Mouse (Mus musculus) CD4-positive helper T cell, adult 2 months (primary cell): ENCODE measurements around the gene Mrpl58.
"Not testable (repeated sequence)": the region's sequence is repeated elsewhere in the genome, so short reads cannot be mapped to it uniquely, and the experiment has no call there.

ENCODE experiments used
- DNase-seq: peaks from one replicate; pipeline ENCODE4 v3.0.0-alpha.2; 2012; ENCODE audit warnings: low read depth, missing footprints, low spot score

The Mrpl58 gene

DNA sequence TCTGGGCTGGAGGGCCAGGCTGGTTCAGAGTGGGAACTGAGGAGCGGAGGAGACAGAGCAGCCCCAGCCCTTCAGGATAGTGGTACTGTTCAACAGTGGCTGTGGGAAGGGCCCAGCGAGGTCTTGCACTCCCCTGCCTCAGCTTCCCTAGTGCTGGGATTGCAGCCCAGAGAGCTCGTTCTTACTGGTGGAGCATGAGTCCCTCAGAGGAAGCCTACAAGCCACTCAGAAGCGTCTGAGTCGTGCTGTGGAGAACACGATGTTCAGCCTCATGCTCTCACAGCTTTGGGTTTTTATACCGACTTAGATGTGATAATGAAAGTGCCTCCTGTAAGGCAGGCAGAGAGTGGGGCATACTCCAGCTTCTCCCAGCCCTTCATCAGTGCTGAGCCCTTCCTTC is 21.1 kb downstream of the Mrpl58 start:
- DNase-seq = no peak

DNA sequence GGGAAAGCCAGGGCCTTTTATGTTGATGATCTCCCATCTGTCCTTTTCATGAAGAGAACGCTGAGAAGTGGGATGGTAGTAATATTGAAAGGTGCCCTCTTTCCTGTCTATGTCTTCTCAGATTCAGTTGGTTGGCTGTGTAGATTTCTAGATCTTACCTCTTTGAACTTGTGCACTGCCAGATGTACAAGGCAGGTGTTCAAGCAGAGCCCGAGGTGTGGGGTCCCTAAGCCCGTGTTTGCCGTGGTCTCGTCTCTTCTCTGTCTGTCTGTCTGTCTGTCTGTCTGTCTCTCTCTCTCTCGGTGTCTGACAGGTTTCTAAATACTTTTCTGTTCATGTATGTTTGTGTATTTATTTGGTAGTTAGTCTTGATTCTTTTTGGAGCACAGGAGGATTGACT is 22.1 kb downstream of the Mrpl58 start:
- no peak for DNase-seq

DNA sequence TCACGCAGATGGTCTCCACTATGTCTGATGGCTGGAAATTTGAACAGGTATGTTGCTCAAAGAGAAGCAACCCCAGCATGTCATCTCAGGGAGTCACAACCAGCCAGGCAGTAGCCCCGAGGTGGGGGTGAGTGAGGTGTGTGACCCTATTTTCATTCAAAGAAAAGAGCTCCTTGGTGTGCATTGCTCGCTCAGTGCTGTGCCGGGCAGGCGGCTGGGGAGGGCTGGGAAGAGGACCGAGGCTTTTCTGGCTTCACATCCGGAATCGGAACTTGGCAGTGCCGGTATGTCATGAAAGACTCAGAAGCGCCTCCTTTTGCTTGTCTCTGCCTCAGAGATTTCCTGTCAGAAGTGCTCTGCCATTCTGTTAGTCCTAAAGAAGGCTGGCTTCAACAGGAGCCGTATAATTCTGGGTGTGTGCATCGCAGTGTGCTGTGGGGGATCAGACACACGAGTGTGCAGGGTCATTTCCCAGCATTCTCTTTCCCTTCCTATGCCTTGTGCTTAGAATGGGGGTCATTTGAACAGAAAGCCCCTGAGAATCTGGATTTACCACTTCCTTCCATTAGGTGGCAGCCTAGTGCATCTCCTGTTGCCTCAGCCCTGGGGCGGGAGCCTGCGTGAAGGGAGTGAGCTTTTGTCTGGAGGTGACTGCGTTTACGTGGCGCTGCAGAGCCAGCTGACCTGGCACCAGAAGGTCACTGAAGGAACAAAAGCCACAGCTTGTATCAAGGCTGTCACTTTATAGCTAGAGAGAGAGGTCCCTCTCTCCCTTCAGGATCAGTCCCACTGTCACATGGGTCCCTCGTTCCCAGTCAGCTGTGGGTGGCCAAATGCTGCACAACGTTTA is 24.2 kb downstream of the Mrpl58 start:
- DNase-seq = peak; percentile 81

DNA sequence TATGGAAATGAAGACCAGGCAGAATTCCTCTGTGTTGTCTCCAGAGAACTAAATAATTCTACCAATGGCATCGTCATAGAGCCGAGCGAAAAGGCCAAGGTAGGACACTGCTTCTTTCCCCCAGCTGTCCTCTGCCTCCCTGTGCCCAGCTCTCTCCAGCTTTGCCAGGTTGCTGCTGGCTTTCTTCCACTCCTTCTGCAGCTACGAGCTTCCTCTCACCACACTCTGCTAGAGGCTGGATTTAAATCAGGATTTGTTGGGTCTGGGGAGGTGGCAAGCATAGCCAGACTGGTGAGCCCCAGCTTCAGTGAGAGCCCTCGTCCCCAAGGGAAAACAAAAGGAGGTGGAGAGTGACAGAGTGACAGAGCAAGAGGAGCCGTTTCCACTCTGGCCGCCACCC is 25.8 kb downstream of the Mrpl58 start:
- no peak for DNase-seq

DNA sequence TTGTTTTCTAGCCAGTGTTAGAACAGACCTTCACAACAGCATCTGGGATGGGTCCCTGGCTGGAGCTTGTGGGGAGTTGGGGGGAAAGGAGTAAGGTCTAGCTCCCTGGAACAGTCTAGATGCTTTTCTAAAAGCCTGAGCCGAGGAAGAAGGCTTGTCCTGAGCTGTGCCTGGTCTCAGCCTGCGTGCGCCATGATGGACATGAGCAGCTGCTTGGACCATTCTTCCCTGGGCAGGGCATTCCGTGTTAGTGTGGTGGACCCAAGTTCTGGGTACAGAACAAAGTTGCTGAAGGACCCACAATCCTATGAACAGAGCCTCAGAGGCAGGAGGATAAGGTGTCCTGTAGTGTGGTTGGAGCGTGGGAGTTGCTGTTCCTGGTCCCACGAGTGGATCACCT is 27.0 kb downstream of the Mrpl58 start:
- no peak for DNase-seq

DNA sequence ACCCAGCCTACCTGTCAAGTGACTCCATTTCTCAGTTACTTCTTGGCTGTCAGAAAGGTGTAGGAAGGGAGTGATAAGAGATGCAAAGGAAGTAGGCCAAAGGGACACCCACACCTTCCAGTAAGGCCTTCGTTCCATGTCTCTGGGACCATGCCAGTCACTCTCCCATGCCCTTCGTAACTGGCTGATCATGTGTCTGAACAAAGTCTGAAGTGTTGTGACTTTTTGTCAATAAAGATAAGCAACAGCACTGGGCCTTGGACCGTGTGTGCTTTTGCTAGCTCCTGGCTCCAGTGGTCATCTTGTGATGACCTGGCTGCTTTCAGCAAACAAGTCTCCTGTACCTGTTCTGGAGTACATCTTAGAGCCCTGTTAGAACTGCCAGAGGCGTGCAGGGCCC is 29.3 kb downstream of the Mrpl58 start:
- DNase-seq = no peak

DNA sequence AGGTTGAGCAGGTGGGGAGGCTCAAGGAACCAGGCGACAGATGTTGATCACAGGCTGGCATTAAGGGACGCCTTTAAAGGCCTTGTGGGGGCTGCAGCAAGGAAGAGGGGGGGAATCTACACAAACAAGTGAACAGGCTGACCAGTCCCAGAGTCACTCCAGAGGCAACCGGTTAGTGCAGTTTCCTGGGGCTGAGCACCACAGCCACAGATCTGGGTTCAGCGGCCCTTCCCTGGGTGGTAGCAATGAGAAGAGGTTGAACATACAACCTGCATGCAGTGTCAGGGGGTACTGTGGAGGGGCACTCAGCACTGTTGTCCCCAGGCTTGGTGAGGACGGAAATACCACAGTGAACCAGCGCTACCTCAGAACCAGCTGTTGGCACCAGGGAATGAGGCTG is 29.8 kb downstream of the Mrpl58 start:
- no peak for DNase-seq

DNA sequence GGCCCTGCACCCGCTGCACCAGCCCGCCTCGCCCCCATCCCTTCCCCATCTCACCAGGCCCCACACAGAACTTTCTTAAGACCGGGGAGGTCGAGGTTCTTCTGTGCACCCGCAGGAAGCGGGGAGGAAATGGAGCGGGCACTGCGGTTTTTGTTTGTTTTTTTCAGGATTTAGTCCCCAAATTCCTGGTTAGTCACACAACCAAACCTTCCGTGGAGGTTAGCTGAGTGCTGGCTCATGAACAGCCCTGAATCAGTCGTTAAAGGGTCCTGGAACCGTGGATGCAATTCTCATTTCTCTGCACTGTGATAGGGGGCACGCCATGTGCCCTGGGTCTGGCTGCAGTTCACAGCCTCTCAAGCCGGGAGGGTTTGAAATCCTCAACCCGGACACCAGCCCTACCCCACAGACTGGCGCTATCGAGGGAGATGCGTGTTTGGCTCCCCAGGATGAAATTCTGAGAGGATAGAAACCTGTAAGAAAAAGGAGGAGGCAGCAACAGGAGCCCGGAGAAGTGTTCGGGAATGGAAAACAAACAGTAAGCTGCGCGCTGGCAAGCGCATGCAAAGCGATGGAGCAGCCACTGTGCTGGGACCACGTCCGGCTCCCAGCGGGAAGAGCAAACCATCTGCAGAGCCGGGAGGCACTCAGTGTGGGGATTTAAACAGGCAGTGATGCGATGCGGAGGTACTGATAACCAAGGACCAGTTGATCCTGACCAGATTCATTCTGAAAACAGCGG is 32.2 kb downstream of the Mrpl58 start:
- no peak for DNase-seq

DNA sequence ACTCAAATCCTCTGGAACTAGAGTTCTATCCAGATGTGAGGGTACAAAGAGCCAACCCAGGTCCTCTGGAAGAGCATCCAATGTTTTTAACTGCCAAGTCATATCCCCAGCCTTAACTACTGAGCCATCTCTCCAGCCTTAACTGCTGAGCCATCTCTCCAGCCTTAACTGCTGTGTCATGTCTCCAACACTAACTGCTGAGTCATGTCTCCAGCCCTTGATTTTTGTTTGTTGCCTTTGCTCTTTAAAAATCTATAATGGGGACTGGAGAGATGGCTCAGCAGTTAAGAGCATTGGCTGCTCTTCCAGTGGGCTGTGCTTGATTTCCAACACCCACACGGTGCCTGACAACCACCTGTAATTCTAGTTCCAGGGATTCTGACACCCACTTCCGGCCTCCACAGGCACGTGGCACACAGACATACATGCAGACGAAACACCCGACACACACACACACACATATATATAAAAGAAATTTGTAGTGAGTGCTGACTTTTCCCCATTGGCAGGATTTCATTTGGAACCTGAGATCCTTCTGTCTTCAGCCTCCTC is 34.1 kb downstream of the Mrpl58 start:
- DNase-seq = no peak

DNA sequence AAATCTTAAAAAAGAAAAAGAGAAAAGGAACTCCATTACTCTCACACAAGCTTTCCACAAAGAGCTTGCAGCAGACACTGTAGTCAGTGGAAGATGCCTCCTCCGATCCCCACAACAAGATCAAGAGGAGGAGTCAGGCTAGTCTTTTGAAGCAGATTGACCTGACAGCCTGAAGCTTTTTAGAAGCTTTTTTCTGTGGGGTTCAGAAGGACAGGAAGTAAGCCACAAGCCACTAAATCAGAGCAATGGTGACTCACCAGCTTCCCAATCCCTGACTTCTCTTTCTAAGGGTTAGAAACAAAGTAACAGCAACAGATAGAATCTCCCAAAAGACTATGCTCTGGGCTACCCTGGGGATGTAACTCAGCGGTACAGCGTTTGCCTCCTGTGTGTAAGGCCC is 35.8 kb downstream of the Mrpl58 start:
- no peak for DNase-seq

DNA sequence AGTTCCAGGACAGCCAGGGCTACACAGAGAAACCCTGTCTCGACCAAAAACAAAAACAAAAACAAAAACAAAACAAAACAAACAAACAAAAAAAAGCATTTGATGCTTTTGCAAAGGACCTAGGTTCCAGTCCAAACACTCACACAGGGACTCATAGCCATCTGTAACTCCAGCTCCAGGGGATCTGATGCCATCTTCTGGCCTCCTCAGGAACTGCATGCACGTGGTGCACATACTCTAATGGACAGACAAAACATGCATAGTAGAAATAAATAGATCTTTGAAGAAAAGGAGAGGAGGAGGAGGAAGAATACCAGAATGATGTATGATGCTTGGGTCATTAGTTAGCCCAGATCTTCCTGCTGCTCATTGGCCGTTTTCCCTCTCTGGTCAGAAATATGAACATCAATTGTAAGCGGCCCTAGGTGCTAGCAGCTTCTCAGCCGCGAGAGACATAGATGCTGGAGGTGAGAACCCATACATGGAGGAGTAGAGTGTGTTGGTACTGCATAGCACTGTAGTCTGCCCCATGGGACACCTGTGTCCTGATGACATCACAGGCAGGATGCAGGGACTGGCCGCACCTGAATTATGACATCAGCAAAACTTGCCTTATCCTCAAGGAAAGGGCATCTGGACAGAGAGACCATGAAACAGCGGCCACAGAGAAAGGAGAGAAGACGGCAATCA is 36.5 kb downstream of the Mrpl58 start, which contains the start of gene Trim80:
Gene Trim80, plus strand, starts transcription at position 640 of the 690 bp plus-strand sequence.
- DNase-seq = no peak

DNA sequence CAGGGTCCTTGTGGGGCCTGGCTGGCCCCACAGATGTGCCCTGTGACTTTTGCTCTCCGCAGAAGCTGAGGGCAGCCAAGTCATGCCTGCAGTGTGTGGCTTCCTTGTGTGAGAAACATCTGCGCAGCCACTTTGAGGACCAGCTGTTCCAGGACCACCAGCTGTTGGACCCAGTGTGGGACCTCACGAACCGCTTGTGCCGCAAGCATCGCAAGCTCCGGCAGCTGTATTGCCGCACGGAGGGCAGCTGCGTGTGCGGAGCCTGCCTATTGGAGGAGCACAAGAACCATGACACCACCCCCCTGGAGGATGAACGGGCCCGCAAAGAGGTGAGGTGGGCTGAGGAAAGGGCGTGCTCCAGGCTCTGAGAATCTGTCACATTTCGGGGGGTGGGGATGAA is 37.9 kb downstream of the Mrpl58 start:
- DNase-seq = no peak

DNA sequence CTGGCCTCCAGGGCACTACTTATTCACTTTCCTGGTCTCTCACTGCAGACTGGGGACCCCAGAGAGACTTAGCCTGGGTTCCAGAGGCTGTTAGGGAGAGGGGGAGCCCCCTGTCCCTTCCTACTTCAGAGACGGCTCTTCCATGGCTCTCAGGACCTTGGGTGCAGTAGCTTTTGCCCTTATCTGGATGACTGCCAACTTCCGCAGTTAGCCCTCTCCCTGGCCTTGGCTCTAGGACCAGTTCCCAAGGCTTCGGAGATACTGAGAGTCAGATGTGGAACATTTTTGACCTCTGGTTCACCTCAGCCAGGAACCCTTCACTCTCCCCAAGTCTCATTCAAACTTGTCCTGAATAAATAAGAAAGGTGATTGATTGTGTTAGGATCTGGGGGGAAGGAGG is 43.4 kb downstream of the Mrpl58 start:
- DNase-seq = no peak

DNA sequence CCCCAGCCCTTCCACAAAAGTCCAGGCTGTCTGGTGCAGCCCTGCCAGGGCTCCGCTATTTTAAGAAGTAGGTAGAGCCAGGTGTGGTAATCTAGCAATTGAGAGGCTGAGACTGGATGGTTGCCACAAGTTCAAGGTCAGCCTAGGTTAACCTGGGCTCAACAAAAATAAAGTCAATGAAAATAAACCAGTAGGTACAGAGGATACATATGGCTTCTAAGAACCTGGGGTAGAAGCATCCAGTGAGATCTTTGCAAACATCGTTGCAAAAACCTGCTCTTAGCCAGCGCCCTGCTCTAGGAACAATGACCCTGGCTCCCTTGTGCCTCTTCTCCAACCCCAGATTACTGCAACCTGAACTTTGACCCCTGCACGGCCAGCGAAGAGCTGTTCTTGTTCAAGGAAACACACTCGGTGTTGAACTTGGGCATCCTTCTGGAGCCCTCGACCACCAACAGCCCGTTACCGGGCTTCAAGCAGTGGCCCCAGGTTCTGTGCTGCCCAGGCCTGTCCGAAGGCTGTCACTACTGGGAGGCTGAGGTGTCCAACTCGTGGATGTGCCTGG is 43.9 kb downstream of the Mrpl58 start:
- DNase-seq = no peak

DNA sequence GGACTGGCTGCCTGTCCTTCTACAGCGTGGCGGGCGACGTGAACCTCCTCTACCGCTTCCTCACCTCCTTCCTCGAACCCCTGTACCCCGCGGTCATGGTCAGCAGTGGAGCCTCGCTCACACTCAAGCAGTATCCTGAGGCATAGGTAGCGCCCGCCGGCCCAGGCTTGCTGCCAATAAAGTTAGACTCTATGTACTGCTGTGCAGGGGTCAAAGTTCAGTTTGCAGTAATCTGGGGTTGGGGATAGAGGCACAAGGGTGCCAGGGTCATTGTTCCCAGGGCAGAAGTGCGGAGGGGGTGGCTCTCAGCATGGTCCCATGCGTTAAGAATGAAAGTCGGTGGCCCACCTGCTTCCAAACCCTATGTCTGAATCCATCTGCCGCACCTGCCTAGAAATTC is 44.5 kb downstream of the Mrpl58 start:
- DNase-seq = no peak

DNA sequence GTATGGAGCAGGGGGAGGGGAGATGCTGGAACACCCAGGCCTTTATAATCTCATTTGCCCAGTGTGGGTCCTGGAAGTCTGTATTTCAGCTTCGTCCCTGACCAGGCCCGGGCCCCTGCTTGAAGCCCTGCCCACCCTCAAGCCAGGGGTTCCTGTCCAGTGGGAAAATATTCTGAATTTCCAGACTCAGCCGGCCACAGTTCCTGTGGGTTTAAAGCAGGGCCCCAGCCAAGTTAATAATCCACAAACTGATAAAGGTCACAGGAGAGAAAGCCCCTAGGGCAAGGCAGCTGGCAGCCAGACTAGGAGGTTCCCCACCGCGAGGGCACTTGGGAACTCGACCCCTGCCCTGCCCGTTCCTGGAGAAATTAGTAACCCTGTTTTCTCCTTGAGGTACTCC is 45.4 kb downstream of the Mrpl58 start:
- no peak for DNase-seq

DNA sequence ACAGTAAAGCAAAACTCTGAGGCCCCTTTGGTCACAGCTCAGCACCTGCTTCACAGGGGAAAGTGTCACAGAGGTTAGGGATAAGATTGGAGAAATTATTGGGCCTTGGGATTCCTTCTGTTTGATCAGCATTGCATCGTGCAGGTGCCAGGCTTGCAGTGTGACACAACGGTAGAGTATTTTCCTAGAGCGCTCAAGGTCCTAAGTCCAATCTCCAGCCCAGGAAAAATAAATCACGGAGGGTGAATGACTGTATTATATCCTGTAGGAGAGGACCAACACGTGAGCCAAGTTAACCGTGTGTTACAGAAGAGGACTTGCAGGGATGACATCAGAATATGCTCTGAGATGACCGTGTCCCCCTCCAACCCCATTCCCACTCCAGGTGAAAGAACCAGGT is 46.6 kb downstream of the Mrpl58 start:
- DNase-seq = no peak

DNA sequence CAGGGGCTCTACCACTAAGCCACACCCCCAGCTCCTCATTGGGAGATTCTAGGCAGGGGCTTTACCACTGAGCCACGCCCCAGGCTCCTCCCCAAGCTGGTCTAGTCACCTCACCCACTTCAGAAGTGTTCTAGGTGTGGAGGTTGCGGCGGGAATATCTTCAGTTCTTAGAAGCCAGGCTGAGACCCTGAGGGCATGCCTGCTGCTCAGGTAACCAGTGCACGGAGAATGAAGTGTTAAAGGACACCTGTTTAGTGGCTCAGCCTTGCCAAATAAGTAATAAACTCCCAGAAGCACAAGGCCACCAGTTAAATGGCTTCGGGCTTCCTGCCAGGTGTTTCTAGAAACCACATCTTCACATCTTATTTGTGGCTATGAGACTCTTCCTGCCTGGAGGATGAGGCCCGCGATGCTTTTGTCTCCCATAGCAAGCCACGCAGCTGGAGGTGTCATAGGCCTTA is 48.3 kb downstream of the Mrpl58 start:
- DNase-seq = peak; percentile 91

DNA sequence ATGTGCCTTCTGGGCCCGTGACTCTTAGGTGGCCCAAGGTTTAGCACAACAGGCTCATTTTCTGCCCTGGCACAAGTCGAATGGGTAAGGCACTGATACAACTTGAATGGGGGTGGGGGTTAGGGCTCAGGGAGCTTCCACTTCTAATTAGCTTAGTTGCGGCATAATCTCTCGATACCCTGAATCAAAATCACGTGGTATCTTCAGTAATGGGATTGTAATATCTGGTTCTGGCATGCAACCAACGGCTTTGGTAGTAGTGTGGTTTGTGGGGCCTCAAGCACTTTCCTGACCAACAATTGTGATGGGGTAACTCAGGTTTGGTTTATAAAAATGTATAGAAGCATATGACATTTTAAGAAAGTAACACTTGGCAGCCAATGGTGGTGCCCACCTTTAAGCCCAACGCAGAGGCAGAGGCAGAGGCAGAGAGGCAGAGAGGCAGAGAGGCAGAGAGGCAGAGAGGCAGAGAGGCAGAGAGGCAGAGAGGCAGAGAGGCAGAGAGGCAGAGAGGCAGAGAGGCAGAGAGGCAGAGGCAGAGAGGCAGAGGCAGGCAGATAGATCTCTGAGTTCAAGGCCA is 48.8 kb downstream of the Mrpl58 start:
- no peak for DNase-seq

DNA sequence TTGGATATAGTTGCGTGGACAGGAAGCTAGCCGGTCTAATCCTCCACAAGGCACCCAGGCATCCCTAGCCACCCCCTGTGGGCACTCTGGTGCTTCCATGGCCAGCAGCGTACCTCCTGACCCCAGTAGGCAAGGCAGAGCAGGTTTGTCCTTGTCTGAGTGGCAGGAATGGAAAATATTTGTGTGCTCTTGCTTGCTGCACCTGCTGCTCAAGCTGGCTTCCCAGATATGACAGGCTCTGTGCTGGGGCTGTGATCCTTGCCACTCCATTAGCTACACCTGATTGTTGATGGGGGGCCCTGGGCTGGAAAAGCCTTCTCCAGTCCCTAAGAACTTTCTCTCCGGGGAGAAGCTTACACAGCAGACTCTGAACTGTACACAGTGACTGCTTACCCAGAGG is 49.8 kb downstream of the Mrpl58 start:
- DNase-seq = no peak

DNA sequence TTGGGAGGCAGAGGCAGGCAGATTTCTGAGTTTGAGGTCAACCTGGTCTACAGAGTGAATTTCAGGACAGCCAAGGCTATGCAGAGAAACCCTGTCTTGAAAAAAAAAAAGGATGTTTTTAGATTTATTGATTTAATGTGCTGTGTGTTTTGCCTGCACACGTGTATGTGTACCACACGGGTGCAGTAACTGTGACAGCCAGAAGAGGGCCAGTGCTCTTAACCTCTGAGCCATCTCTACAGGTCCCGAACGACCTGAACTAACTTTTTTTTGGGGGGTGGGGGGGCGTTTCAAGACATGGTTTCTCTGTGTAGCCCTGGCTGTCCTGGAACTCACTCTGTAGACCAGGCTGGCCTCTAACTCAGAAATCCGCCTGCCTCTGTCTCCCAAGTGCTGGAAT is 51.3 kb downstream of the Mrpl58 start:
- not testable (repeated sequence) for DNase-seq
